10 mouse cellular contexts compared by ENCODE assay signal in the genomic region with DNA sequence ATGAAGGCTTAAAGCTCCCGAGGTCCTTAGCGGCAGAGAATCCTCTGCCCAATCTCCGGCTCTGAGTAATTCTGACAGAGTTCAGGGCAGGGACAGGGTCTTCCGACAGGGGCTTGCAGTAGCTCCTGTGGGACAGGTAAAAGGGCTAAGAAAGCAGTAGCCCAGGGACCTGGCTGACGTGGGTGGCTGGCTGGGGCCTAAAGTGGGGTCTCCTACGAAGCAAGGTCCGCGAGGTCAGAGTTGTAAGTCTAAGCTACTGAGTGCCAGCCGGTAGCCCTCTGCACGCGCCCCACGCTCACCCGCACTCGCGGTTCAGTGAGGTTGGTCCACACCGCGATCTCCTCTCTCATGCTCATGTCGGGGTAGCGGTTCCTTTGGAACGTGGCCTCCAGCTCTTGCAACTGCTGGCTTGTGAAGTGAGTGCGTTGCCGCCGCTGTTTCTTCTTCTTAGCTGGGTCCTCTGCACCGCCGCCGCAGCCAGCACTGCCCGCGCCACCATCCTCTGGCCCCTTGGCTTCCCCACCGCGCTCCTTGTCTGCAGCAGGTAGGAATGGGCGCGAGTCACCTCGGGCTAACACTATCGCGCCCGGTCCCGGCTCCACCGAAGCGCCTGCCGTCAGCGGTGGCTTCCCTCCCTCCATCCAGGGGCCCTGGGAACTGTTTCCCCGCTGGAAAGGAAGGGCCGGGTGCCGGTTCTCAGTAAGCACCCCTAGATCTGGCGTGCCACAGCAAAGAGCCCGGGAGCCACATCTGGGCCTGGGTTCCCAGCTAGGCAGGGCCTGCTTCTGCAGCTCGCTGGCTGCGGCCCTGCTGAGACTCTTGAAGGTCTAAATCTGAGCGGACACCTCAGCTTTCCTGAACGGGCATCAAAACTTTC. TPM values are rescaled to one million over a fixed set of nuclear protein-coding genes. Genes with fewer than 3 reads are reported as not detected.
A peak's percentile ranks its signal among the peaks of the same experiment; 100 is the strongest.
DNase-seq lines count a peak whose midpoint lies in the region; ATAC-seq and TF ChIP-seq lines count a peak whose summit lies in the region.
"Had no signal": no experiment of that assay in that cellular context is flagged by ENCODE, and none has a peak within 500 bp of the region (broad histone marks: within the 10 kb centered on the region; RNA-seq: fewer than 3 reads in every experiment).

No protein-coding gene starts in this region.

- peak overlapping the region; percentile 71 for H3K4me2 ChIP-seq in limb, embryonic 13.5 days (replicated peaks)
- H3K4me2 ChIP-seq: hindbrain, embryonic 13.5 days had no signal

- intact Hi-C loops in heart, postnatal 25 days (cut with DNase I): no loop called here

- no peak for TF ChIP-seq POLR2A in thymus, adult 2 months (IDR thresholded peaks at IDR 0.05; ENCODE audit: control insufficient read depth, extremely low read depth, insufficient read depth, low read length, poor library complexity)

- DNase-seq in heart, adult 11 months: peak; percentile 79
- DNase-seq in heart, postnatal 25 days (ENCODE audit: low spot score): no peak
- DNase-seq in ES-CJ7 (ENCODE audit: low read depth, low spot score): peak; percentile 61
- no peak for DNase-seq in thymus, adult 2 months
- no peak for DNase-seq in layer of hippocampus, adult 18-20 months (ENCODE audit: low spot score in 2 of 2)
- DNase-seq in layer of hippocampus, adult 8-10 months (ENCODE audit: low spot score in 2 of 2): no peak

- WGBS in limb, embryonic 13.5 days: under 1% methylated on average over 50 of the region's 50 CpGs
- WGBS in thymus, adult 2 months: 2% methylated on average over 48 of the region's 50 CpGs

- peaks cover 85% of the 10 kb centered on the region for H3K27me3 ChIP-seq in limb, embryonic 13.5 days
- peaks cover 37% of the 10 kb centered on the region for H3K27me3 ChIP-seq in thymus, adult 2 months (ENCODE audit: control insufficient read depth, insufficient read depth, low read length)

- H3K27ac ChIP-seq in limb, embryonic 13.5 days: peak overlapping the region; percentile 86
- H3K27ac ChIP-seq in thymus, adult 2 months (ENCODE audit: control insufficient read depth, insufficient read depth, low read length): no peak overlapping the region
- H3K27ac ChIP-seq: hindbrain, embryonic 13.5 days had no signal

- H3K36me3 ChIP-seq in limb, embryonic 13.5 days: peaks cover 15% of the 10 kb centered on the region
- no peaks in the 10 kb centered on the region for H3K36me3 ChIP-seq in thymus, adult 2 months (ENCODE audit: control insufficient read depth, insufficient read depth, low read length)
- H3K36me3 ChIP-seq: hindbrain, embryonic 13.5 days had no signal

- TF ChIP-seq CTCF in thymus, adult 2 months (IDR thresholded peaks at IDR 0.05; ENCODE audit: borderline replicate concordance, control insufficient read depth, extremely low read depth, insufficient read depth, low read length, poor library complexity): no peak

- peaks cover 59% of the 10 kb centered on the region for H3K4me1 ChIP-seq in limb, embryonic 13.5 days
- no peaks in the 10 kb centered on the region for H3K4me1 ChIP-seq in thymus, adult 2 months (replicated peaks; ENCODE audit: control insufficient read depth, insufficient read depth, low read length)

- 0 out of 2 replicates have a peak, but pooled peaks have one; percentile 17 for ATAC-seq in granulocyte monocyte progenitor cell, adult 5-6 weeks (replicated peaks; ENCODE audit: poor library complexity, severe bottlenecking)
- no peak for ATAC-seq in limb, embryonic 13.5 days (ENCODE audit: low FRiP score, low read depth)

- H3K9me3 ChIP-seq in limb, embryonic 13.5 days: no peaks in the 10 kb centered on the region
- H3K9me3 ChIP-seq: hindbrain, embryonic 13.5 days had no signal

- peak overlapping the region; percentile 67 for H3K4me3 ChIP-seq in limb, embryonic 13.5 days
- H3K4me3 ChIP-seq in thymus, adult 2 months (ENCODE audit: control insufficient read depth, insufficient read depth, low read length): no peak overlapping the region
- H3K4me3 ChIP-seq: hindbrain, embryonic 13.5 days had no signal

- peak overlapping the region; percentile 94 for H3K9ac ChIP-seq in limb, embryonic 13.5 days
- H3K9ac ChIP-seq: hindbrain, embryonic 13.5 days had no signal

RNA-seq across cellular contexts. Expression of a gene that starts 7.6 kb away (rescaled TPM):
- not detected for total RNA-seq in heart, postnatal 25 days (2021)
- total RNA-seq in granulocyte monocyte progenitor cell, adult 5-6 weeks (2014; fragmentation: Nextera tagmentation): not detected in 2 replicates
- total RNA-seq in granulocyte monocyte progenitor cell, adult 5-6 weeks (2017): not detected in 2 replicates
- polyA plus RNA-seq in limb, embryonic 13.5 days (2015; fragmentation: Nextera tagmentation; extraction: Ambion mirVana): 88.9 and 109 TPM in 2 replicates
- 0.07 TPM in 1 of 2 replicates, not detected in the other for polyA plus RNA-seq in thymus, adult 2 months (2012; rRNA removed)
- total RNA-seq in layer of hippocampus, adult 18-20 months (2021): not detected
- total RNA-seq in layer of hippocampus, adult 8-10 months (2022): not detected
- total RNA-seq: CH12.LX had no signal

RNA-seq across cellular contexts. Expression of a gene that starts 44.0 kb away (rescaled TPM):
- not detected for total RNA-seq in heart, postnatal 25 days (2021)
- not detected in 2 replicates for total RNA-seq in granulocyte monocyte progenitor cell, adult 5-6 weeks (2014; fragmentation: Nextera tagmentation)
- total RNA-seq in granulocyte monocyte progenitor cell, adult 5-6 weeks (2017): not detected in 2 replicates
- polyA plus RNA-seq in limb, embryonic 13.5 days (2015; fragmentation: Nextera tagmentation; extraction: Ambion mirVana): 0.14 TPM in 1 of 2 replicates, not detected in the other
- not detected in 2 replicates for polyA plus RNA-seq in thymus, adult 2 months (2012; rRNA removed)
- not detected for total RNA-seq in layer of hippocampus, adult 18-20 months (2021)
- under 1 TPM; 0.29 to 0.64 (median 0.48) TPM for total RNA-seq in layer of hippocampus, adult 8-10 months (2022)
- total RNA-seq: CH12.LX had no signal
- polyA plus RNA-seq: hindbrain, embryonic 13.5 days had no signal

Comparison
In these comparisons a context has a peak if more than half of its experiments do, and no peak if none do; other contexts are left out.
1. DNase-seq: peak in heart, adult 11 months (single experiment) and ES-CJ7 (single experiment); none in heart, postnatal 25 days (single experiment), thymus, adult 2 months (single experiment), layer of hippocampus, adult 18-20 months (0 of 2) and layer of hippocampus, adult 8-10 months (0 of 2).